Comparison of ENCODE assay signal across 14 mouse cellular contexts in genomic region chr5:112098469-112099085, GRCm38 (mm10).
DNase-seq lines count a peak whose midpoint lies in the region; ATAC-seq and TF ChIP-seq lines count a peak whose summit lies in the region.
"Had no signal": no experiment of that assay in that cellular context is flagged by ENCODE, and none has a peak within 500 bp of the region (broad histone marks: within the 10 kb centered on the region; RNA-seq: fewer than 3 reads in every experiment).

No protein-coding gene starts in this region.

- peak overlapping the region; percentile 34; the same call in 1 of the 2 replicates for H3K4me2 ChIP-seq in forebrain, embryonic 16.5 days (ENCODE audit: low read length)
- no peak overlapping the region for H3K4me2 ChIP-seq in neural tube, embryonic 14.5 days (ENCODE audit: low read depth, low read length)
- H3K4me2 ChIP-seq: limb, embryonic 13.5 days had no signal

- H3K27ac ChIP-seq in forebrain, embryonic 16.5 days (ENCODE audit: low read length): peak overlapping the region; percentile 65
- 0 out of 2 replicates have a peak overlapping the region, but pooled peaks have one; percentile 10 for H3K27ac ChIP-seq in midbrain, embryonic 10.5 days (replicated peaks)
- H3K27ac ChIP-seq in neural tube, embryonic 14.5 days (ENCODE audit: low read depth, low read length): peak overlapping the region; percentile 64
- no peak overlapping the region for H3K27ac ChIP-seq in left cerebral cortex, adult 2 months
- H3K27ac ChIP-seq: limb, embryonic 13.5 days had no signal

- H3K27me3 ChIP-seq in forebrain, embryonic 16.5 days (replicated peaks; ENCODE audit: control insufficient read depth, insufficient read depth, low read length): no peaks in the 10 kb centered on the region
- no peaks in the 10 kb centered on the region for H3K27me3 ChIP-seq in midbrain, embryonic 10.5 days (ENCODE audit: low read depth, poor library complexity, severe bottlenecking)
- no peaks in the 10 kb centered on the region for H3K27me3 ChIP-seq in neural tube, embryonic 14.5 days (ENCODE audit: control insufficient read depth, insufficient read depth, low read length)

- WGBS in forebrain, embryonic 16.5 days: 23% methylated on average over 22 of the region's 22 CpGs
- WGBS in midbrain, embryonic 10.5 days: 61% methylated on average over 22 of the region's 22 CpGs
- 27% methylated on average over 22 of the region's 22 CpGs for WGBS in neural tube, embryonic 14.5 days

- DNase-seq in left cerebral cortex, postnatal 4 days: peak; percentile 35
- no peak for DNase-seq in left cerebral cortex, adult 8-10 months (ENCODE audit: low spot score in 2 of 2)
- DNase-seq in midbrain, embryonic 10.5 days (ENCODE audit: low spot score): peak; percentile 20
- no peak for DNase-seq in retina, embryonic 14.5 days (ENCODE audit: low spot score)
- DNase-seq in gastrocnemius, postnatal 4 days (ENCODE audit: low spot score in 2 of 2): no peak
- DNase-seq in left cerebral cortex, adult 2 months (ENCODE audit: extremely low spot score in 1 of 2, low spot score in 2 of 2): no peak
- DNase-seq: cerebellum, adult 11 months; heart, adult 11 months; liver, postnatal 0 days; right cerebral cortex, adult 18-20 months had no signal

- H3K4me3 ChIP-seq in forebrain, embryonic 16.5 days (replicated peaks; ENCODE audit: low read length): no peak overlapping the region
- no peak overlapping the region for H3K4me3 ChIP-seq in midbrain, embryonic 10.5 days
- H3K4me3 ChIP-seq in neural tube, embryonic 14.5 days (ENCODE audit: low read depth, low read length): no peak overlapping the region
- no peak overlapping the region for H3K4me3 ChIP-seq in left cerebral cortex, adult 2 months
- H3K4me3 ChIP-seq: limb, embryonic 13.5 days had no signal

- TF ChIP-seq CTCF in left cerebral cortex, adult 2 months (IDR thresholded peaks at IDR 0.05): no peak

- ATAC-seq in forebrain, embryonic 16.5 days: no peak
- ATAC-seq in neural tube, embryonic 14.5 days (ENCODE audit: low read depth): no peak
- ATAC-seq: activated CD4-positive, CD25-positive, alpha-beta regulatory T cell, adult 4 months; liver, postnatal 0 days had no signal

- no peaks in the 10 kb centered on the region for H3K9me3 ChIP-seq in forebrain, embryonic 16.5 days (ENCODE audit: control insufficient read depth, low read length)
- no peaks in the 10 kb centered on the region for H3K9me3 ChIP-seq in midbrain, embryonic 10.5 days (replicated peaks)
- no peaks in the 10 kb centered on the region for H3K9me3 ChIP-seq in neural tube, embryonic 14.5 days (ENCODE audit: control insufficient read depth, low read length)
- H3K9me3 ChIP-seq: limb, embryonic 13.5 days had no signal

- intact Hi-C loops in left cerebral cortex, postnatal 4 days (cut with DNase I): no loop called here
- intact Hi-C loops in left cerebral cortex, adult 2 months (cut with DNase I): no loop called here

- H3K9ac ChIP-seq in forebrain, embryonic 16.5 days (replicated peaks; ENCODE audit: low read depth, low read length): peak overlapping the region; percentile 45
- H3K9ac ChIP-seq in neural tube, embryonic 14.5 days (replicated peaks; ENCODE audit: low read depth, low read length): no peak overlapping the region
- H3K9ac ChIP-seq: limb, embryonic 13.5 days; liver, postnatal 0 days had no signal

- H3K36me3 ChIP-seq in forebrain, embryonic 16.5 days (ENCODE audit: control insufficient read depth, insufficient read depth): no peaks in the 10 kb centered on the region
- H3K36me3 ChIP-seq in midbrain, embryonic 10.5 days: no peaks in the 10 kb centered on the region
- no peaks in the 10 kb centered on the region for H3K36me3 ChIP-seq in neural tube, embryonic 14.5 days (ENCODE audit: control insufficient read depth, insufficient read depth, low read length)
- H3K36me3 ChIP-seq: limb, embryonic 13.5 days had no signal

- H3K4me1 ChIP-seq in forebrain, embryonic 16.5 days (replicated peaks; ENCODE audit: control insufficient read depth, insufficient read depth, low read length): peaks cover 37% of the 10 kb centered on the region
- H3K4me1 ChIP-seq in midbrain, embryonic 10.5 days: peaks cover 10% of the 10 kb centered on the region
- H3K4me1 ChIP-seq in neural tube, embryonic 14.5 days (ENCODE audit: control insufficient read depth, insufficient read depth, low read length): peaks cover 10% of the 10 kb centered on the region; the same call in 1 of the 2 replicates
- H3K4me1 ChIP-seq: limb, embryonic 13.5 days had no signal

Comparison
In these comparisons a context has a peak if more than half of its experiments do, and no peak if none do; other contexts are left out.
1. DNase-seq: peak in left cerebral cortex, postnatal 4 days (single experiment) and midbrain, embryonic 10.5 days (single experiment); none in left cerebral cortex, adult 8-10 months (0 of 2), retina, embryonic 14.5 days (single experiment), gastrocnemius, postnatal 4 days (0 of 2) and left cerebral cortex, adult 2 months (0 of 2).